Mouse (Mus musculus): ENCODE measurements around the gene Agtr1b. TPM values are rescaled to one million over a fixed set of nuclear protein-coding genes. Genes with fewer than 3 reads are reported as not detected.

The Agtr1b gene
- not detected for polyA plus RNA-seq (2012; fragmentation: generic; extraction: Trizol)
- long read RNA-seq, experiment 1: 0 reads
- long read RNA-seq, experiment 2: 0 reads

- Histone ChIP-seq H3K36me3 (ENCODE audit: control insufficient read depth, insufficient read depth) (no peaks in the 10 kb centered on the region), H3K79me2 (ENCODE audit: control insufficient read depth, insufficient read depth) (no peaks in the 10 kb centered on the region), H3ac (ENCODE audit: control insufficient read depth, insufficient read length, low read depth) (no peak within 1 kb of the TSS), H3K4me3 (ENCODE audit: insufficient read depth, poor library complexity, severe bottlenecking) (no peak within 1 kb of the TSS), H3K27me3 (ENCODE audit: control insufficient read depth, insufficient read depth, insufficient read length) (no peaks in the 10 kb centered on the region), H3K79me3 (ENCODE audit: low read depth) (no peaks in the 10 kb centered on the region)
- TF ChIP-seq CTCF (IDR thresholded peaks at IDR 0.05; ENCODE audit: control insufficient read depth, insufficient read depth, insufficient read length) (no peak), FOSL1 (IDR thresholded peaks at IDR 0.05; ENCODE audit: insufficient read depth, low read length, poor library complexity, severe bottlenecking) (no peak), MYOG (IDR thresholded peaks at IDR 0.05; ENCODE audit: control insufficient read depth, extremely low read depth, insufficient read length) (no peak), MYOD1 (IDR thresholded peaks at IDR 0.05; ENCODE audit: control insufficient read depth, insufficient read length, low read depth) (no peak), USF1 (IDR thresholded peaks at IDR 0.05; ENCODE audit: low read depth) (no peak), MAX (IDR thresholded peaks at IDR 0.05) (no peak), CEBPB (IDR thresholded peaks at IDR 0.05; ENCODE audit: low read depth) (no peak)
Measured at GRCm38 (mm10) chr3:20366558-20367522, at the start of gene Agtr1b. Gene Agtr1b, minus strand, starts transcription at chr3:20367177.

- Histone ChIP-seq H3K79me3 (ENCODE audit: low read depth) (no peaks in the 10 kb centered on the region), H3K4me3 (ENCODE audit: insufficient read depth, poor library complexity, severe bottlenecking) (no peak overlapping the region), H3K27me3 (ENCODE audit: control insufficient read depth, insufficient read depth, insufficient read length) (no peaks in the 10 kb centered on the region), H3ac (ENCODE audit: control insufficient read depth, insufficient read length, low read depth) (no peak overlapping the region), H3K79me2 (ENCODE audit: control insufficient read depth, insufficient read depth) (no peaks in the 10 kb centered on the region), H3K36me3 (ENCODE audit: control insufficient read depth, insufficient read depth) (no peaks in the 10 kb centered on the region)
- TF ChIP-seq MYOD1 (IDR thresholded peaks at IDR 0.05; ENCODE audit: control insufficient read depth, insufficient read length, low read depth) (no peak), CTCF (IDR thresholded peaks at IDR 0.05; ENCODE audit: control insufficient read depth, insufficient read depth, insufficient read length) (no peak), FOSL1 (IDR thresholded peaks at IDR 0.05; ENCODE audit: insufficient read depth, low read length, poor library complexity, severe bottlenecking) (no peak), MAX (IDR thresholded peaks at IDR 0.05) (no peak), CEBPB (IDR thresholded peaks at IDR 0.05; ENCODE audit: low read depth) (no peak), MYOG (IDR thresholded peaks at IDR 0.05; ENCODE audit: control insufficient read depth, extremely low read depth, insufficient read length) (no peak), USF1 (IDR thresholded peaks at IDR 0.05; ENCODE audit: low read depth) (no peak)
Measured at GRCm38 (mm10) chr3:20353598-20353997, 13.4 kb downstream of the Agtr1b start.

- Histone ChIP-seq H3K79me3 (ENCODE audit: low read depth) (no peaks in the 10 kb centered on the region), H3ac (ENCODE audit: control insufficient read depth, insufficient read length, low read depth) (no peak overlapping the region), H3K4me3 (ENCODE audit: insufficient read depth, poor library complexity, severe bottlenecking) (no peak overlapping the region), H3K36me3 (ENCODE audit: control insufficient read depth, insufficient read depth) (no peaks in the 10 kb centered on the region), H3K79me2 (ENCODE audit: control insufficient read depth, insufficient read depth) (no peaks in the 10 kb centered on the region), H3K27me3 (ENCODE audit: control insufficient read depth, insufficient read depth, insufficient read length) (no peaks in the 10 kb centered on the region)
- TF ChIP-seq MYOD1 (IDR thresholded peaks at IDR 0.05; ENCODE audit: control insufficient read depth, insufficient read length, low read depth) (no peak), MAX (IDR thresholded peaks at IDR 0.05) (no peak), CEBPB (IDR thresholded peaks at IDR 0.05; ENCODE audit: low read depth) (no peak), FOSL1 (IDR thresholded peaks at IDR 0.05; ENCODE audit: insufficient read depth, low read length, poor library complexity, severe bottlenecking) (no peak), CTCF (IDR thresholded peaks at IDR 0.05; ENCODE audit: control insufficient read depth, insufficient read depth, insufficient read length) (no peak), USF1 (IDR thresholded peaks at IDR 0.05; ENCODE audit: low read depth) (no peak), MYOG (IDR thresholded peaks at IDR 0.05; ENCODE audit: control insufficient read depth, extremely low read depth, insufficient read length) (no peak)
Measured at GRCm38 (mm10) chr3:20348206-20348605, 18.8 kb downstream of the Agtr1b start.

- no peak overlapping the region for H3K4me3 ChIP-seq (ENCODE audit: insufficient read depth, poor library complexity, severe bottlenecking)
- H3K79me3 ChIP-seq (ENCODE audit: low read depth): no peaks in the 10 kb centered on the region
- TF ChIP-seq CEBPB (IDR thresholded peaks at IDR 0.05; ENCODE audit: low read depth): no peak
- TF ChIP-seq CTCF (IDR thresholded peaks at IDR 0.05; ENCODE audit: control insufficient read depth, insufficient read depth, insufficient read length): no peak
- no peak for TF ChIP-seq USF1 (IDR thresholded peaks at IDR 0.05; ENCODE audit: low read depth)
- TF ChIP-seq MYOG (IDR thresholded peaks at IDR 0.05; ENCODE audit: control insufficient read depth, extremely low read depth, insufficient read length): no peak
- TF ChIP-seq MAX (IDR thresholded peaks at IDR 0.05): no peak
- TF ChIP-seq MYOD1 (IDR thresholded peaks at IDR 0.05; ENCODE audit: control insufficient read depth, insufficient read length, low read depth): no peak
- no peak for TF ChIP-seq FOSL1 (IDR thresholded peaks at IDR 0.05; ENCODE audit: insufficient read depth, low read length, poor library complexity, severe bottlenecking)
- H3K36me3 ChIP-seq (ENCODE audit: control insufficient read depth, insufficient read depth): no peaks in the 10 kb centered on the region
- no peaks in the 10 kb centered on the region for H3K27me3 ChIP-seq (ENCODE audit: control insufficient read depth, insufficient read depth, insufficient read length)
- no peaks in the 10 kb centered on the region for H3K79me2 ChIP-seq (ENCODE audit: control insufficient read depth, insufficient read depth)
- H3ac ChIP-seq (ENCODE audit: control insufficient read depth, insufficient read length, low read depth): no peak overlapping the region
Measured at GRCm38 (mm10) chr3:20340402-20340801, 26.6 kb downstream of the Agtr1b start.

GRCm38 (mm10) chr3:20334681-20335080 lies 32.3 kb downstream of the Agtr1b start:
- Histone ChIP-seq H3K79me2 (ENCODE audit: control insufficient read depth, insufficient read depth) (no peaks in the 10 kb centered on the region), H3K4me3 (ENCODE audit: insufficient read depth, poor library complexity, severe bottlenecking) (no peak overlapping the region), H3ac (ENCODE audit: control insufficient read depth, insufficient read length, low read depth) (no peak overlapping the region), H3K27me3 (ENCODE audit: control insufficient read depth, insufficient read depth, insufficient read length) (no peaks in the 10 kb centered on the region), H3K36me3 (ENCODE audit: control insufficient read depth, insufficient read depth) (no peaks in the 10 kb centered on the region), H3K79me3 (ENCODE audit: low read depth) (no peaks in the 10 kb centered on the region)
- TF ChIP-seq MYOD1 (IDR thresholded peaks at IDR 0.05; ENCODE audit: control insufficient read depth, insufficient read length, low read depth) (no peak), USF1 (IDR thresholded peaks at IDR 0.05; ENCODE audit: low read depth) (no peak)

Data from C2C12 (cell line).